Mouse (Mus musculus) G1E (cell line): Measurements from ENCODE around the gene Il19. TPM values are rescaled to one million over a fixed set of nuclear protein-coding genes. Genes with fewer than 3 reads are reported as not detected.

ENCODE experiments used
- ATAC-seq: 2 replicates; pipeline ENCODE4 v1.8.0; 2016; ENCODE audit warnings: mild to moderate bottlenecking; ENCODE audit not compliant: insufficient number of reproducible peaks, poor library complexity, low FRiP score, severe bottlenecking; ENCODE audit errors: extremely low read depth
- DNase-seq: peaks from one replicate; pipeline ENCODE4 v3.0.0; 2012; ENCODE audit warnings: low spot score
- H3K27me3 ChIP-seq: 2 replicates; pipeline ENCODE4 v1.6.1; 2012; ENCODE audit warnings: mild to moderate bottlenecking, low read length, inconsistent platforms; ENCODE audit not compliant: insufficient read depth
- H3K36me3 ChIP-seq: replicated peaks from 2 replicates; pipeline ENCODE3; 2012; ENCODE audit warnings: mild to moderate bottlenecking, inconsistent platforms
- H3K4me1 ChIP-seq: 2 replicates; pipeline ENCODE4 v1.6.1; 2012; ENCODE audit warnings: low read depth, low read length, inconsistent platforms, mixed read lengths; ENCODE audit not compliant: insufficient read depth
- H3K4me3 ChIP-seq: 2 replicates; pipeline ENCODE4 v1.5.1; 2012; ENCODE audit warnings: low read depth, mild to moderate bottlenecking, inconsistent platforms, low read length, moderate library complexity, mixed read lengths
- H3K9me3 ChIP-seq: replicated peaks from 2 replicates; pipeline ENCODE4 v1.6.1; 2012; ENCODE audit warnings: inconsistent platforms
- CTCF ChIP-seq: IDR thresholded peaks from 2 replicates; pipeline ENCODE4 v1.5.1; 2012; ENCODE audit warnings: low read depth, low read length, inconsistent platforms, mixed read lengths
- GATA1 ChIP-seq: IDR thresholded peaks from 2 replicates; pipeline ENCODE4 v1.6.1; 2012; ENCODE audit warnings: borderline replicate concordance, low read length, inconsistent platforms, mixed read lengths
- GATA2 ChIP-seq: IDR thresholded peaks from 2 replicates; pipeline ENCODE4 v1.6.1; 2012; ENCODE audit warnings: low read depth, low read length, inconsistent platforms, borderline replicate concordance
- POLR2AphosphoS5 ChIP-seq: IDR thresholded peaks from 2 replicates; pipeline ENCODE4 v1.6.1; 2012; ENCODE audit warnings: low read depth, low read length, inconsistent platforms; ENCODE audit not compliant: insufficient replicate concordance
- TAL1 ChIP-seq: conservative IDR thresholded peaks from 2 replicates; pipeline ENCODE4 v1.6.1; 2012; ENCODE audit warnings: low read depth, low read length, inconsistent platforms, mixed read lengths
- polyA plus RNA-seq: library from polyadenylated mRNA; stranded (reverse); fragments of >175 nt; gene quantifications from 2 replicates; pipeline ENCODE4 v1.2.3, GENCODE M21; 2012
- total RNA-seq, 2 experiments: library from RNA; stranded (forward) in 1 of 2; stranded (reverse) in 1 of 2; fragments of 200-1000 nt in 1 of 2; fragments of >200 nt in 1 of 2; fragmentation: Nextera tagmentation in 1 of 2; gene quantifications; 2 replicates each; pipeline ENCODE4 v1.2.3; 2014 to 2017

Il19 gene
- total and polyA plus RNA-seq, 3 experiments: not detected

DNA sequence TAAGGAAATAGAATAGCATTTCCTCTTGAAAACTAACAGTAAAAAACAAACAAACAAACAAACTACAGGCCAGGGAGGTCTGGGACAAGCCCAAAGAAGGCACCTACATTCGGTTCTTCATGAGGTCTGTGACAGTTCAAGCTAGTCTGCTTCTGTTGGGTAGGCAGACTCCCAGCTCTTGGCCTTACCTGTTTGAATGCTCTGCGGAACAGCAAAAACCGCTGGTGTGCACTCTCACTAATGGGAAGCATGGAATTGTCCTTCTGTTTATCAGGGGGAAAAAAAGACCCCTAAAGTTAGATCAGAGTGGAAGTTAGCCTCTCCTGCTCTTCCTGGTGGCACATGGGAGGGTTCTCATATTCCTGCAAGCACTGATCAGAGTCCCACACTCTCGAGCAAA, 56.8 kb downstream of the Il19 start:
- Histone ChIP-seq H3K4me1 (no peaks in the 10 kb centered on the region), H3K4me3 (no peak overlapping the region), H3K27me3 (peaks cover 15% of the 10 kb centered on the region), H3K9me3 (no peaks in the 10 kb centered on the region), H3K36me3 (no peaks in the 10 kb centered on the region)
- DNase-seq: no peak
- ATAC-seq: no peak
- TF ChIP-seq GATA2 (no peak), GATA1 (no peak), CTCF (no peak), TAL1 (no peak), POLR2AphosphoS5 (no peak)

Other genes starting within 250 kb of the Il19 start
- gene Gm29427, start 224.3 kb downstream of the Il19 start, total RNA-seq (2014; fragmentation: Nextera tagmentation): not detected in 2 replicates
- gene Gm29427, start 224.3 kb downstream of the Il19 start, total RNA-seq (2017): 0.33 and 0.41 TPM in 2 replicates
- not detected in 2 replicates for gene Gm29427, start 224.3 kb downstream of the Il19 start, polyA plus RNA-seq
- 28.9 and 30.8 TPM in 2 replicates for gene Yod1, start 222.8 kb downstream of the Il19 start, total RNA-seq (2014; fragmentation: Nextera tagmentation)
- gene Yod1, start 222.8 kb downstream of the Il19 start, total RNA-seq (2017): 18.3 and 21.3 TPM in 2 replicates
- 1.7 and 2.7 TPM in 2 replicates for gene Yod1, start 222.8 kb downstream of the Il19 start, polyA plus RNA-seq
- gene Pfkfb2, start 210.9 kb downstream of the Il19 start, total RNA-seq (2014; fragmentation: Nextera tagmentation): 42.4 and 47.1 TPM in 2 replicates
- 48.5 and 53.0 TPM in 2 replicates for gene Pfkfb2, start 210.9 kb downstream of the Il19 start, total RNA-seq (2017)
- 7.0 and 12.5 TPM in 2 replicates for gene Pfkfb2, start 210.9 kb downstream of the Il19 start, polyA plus RNA-seq
- 3.5 and 8.6 TPM in 2 replicates for gene AA986860, start 208.1 kb downstream of the Il19 start, total RNA-seq (2014; fragmentation: Nextera tagmentation)
- gene AA986860, start 208.1 kb downstream of the Il19 start, total RNA-seq (2017): 1.1 and 1.2 TPM in 2 replicates
- gene AA986860, start 208.1 kb downstream of the Il19 start, polyA plus RNA-seq: 1.1 and 1.2 TPM in 2 replicates
- gene Fcamr, start 139.2 kb downstream of the Il19 start, total RNA-seq (2014; fragmentation: Nextera tagmentation): not detected in 2 replicates
- gene Fcamr, start 139.2 kb downstream of the Il19 start, total RNA-seq (2017): not detected in 2 replicates
- not detected in 2 replicates for gene Fcamr, start 139.2 kb downstream of the Il19 start, polyA plus RNA-seq
- not detected in 2 replicates for gene Pigr, start 113.4 kb downstream of the Il19 start, total RNA-seq (2014; fragmentation: Nextera tagmentation)
- under 0.01 and 0.06 TPM in 2 replicates for gene Pigr, start 113.4 kb downstream of the Il19 start, total RNA-seq (2017)
- gene Pigr, start 113.4 kb downstream of the Il19 start, polyA plus RNA-seq: not detected in 2 replicates
- not detected in 2 replicates for gene Fcmr, start 74.4 kb downstream of the Il19 start, total RNA-seq (2014; fragmentation: Nextera tagmentation)
- gene Fcmr, start 74.4 kb downstream of the Il19 start, total RNA-seq (2017): 0.35 TPM in 1 of 2 replicates, not detected in the other
- gene Fcmr, start 74.4 kb downstream of the Il19 start, polyA plus RNA-seq: not detected in 2 replicates
- not detected in 2 replicates for gene Il24, start 52.7 kb downstream of the Il19 start, total RNA-seq (2014; fragmentation: Nextera tagmentation)
- not detected in 2 replicates for gene Il24, start 52.7 kb downstream of the Il19 start, total RNA-seq (2017)
- gene Il24, start 52.7 kb downstream of the Il19 start, polyA plus RNA-seq: not detected in 2 replicates
- gene Il20, start 28.7 kb downstream of the Il19 start, total RNA-seq (2014; fragmentation: Nextera tagmentation): not detected in 2 replicates
- 0.12 TPM in 1 of 2 replicates, not detected in the other for gene Il20, start 28.7 kb downstream of the Il19 start, total RNA-seq (2017)
- gene Il20, start 28.7 kb downstream of the Il19 start, polyA plus RNA-seq: not detected in 2 replicates
- not detected in 2 replicates for gene Il10, start 79.7 kb upstream of the Il19 start, total RNA-seq (2014; fragmentation: Nextera tagmentation)
- 0.12 TPM in 1 of 2 replicates, not detected in the other for gene Il10, start 79.7 kb upstream of the Il19 start, total RNA-seq (2017)
- gene Il10, start 79.7 kb upstream of the Il19 start, polyA plus RNA-seq: not detected in 2 replicates
- gene Mapkapk2, start 157.7 kb upstream of the Il19 start, total RNA-seq (2014; fragmentation: Nextera tagmentation): 93.4 and 112 TPM in 2 replicates
- 53.1 and 63.8 TPM in 2 replicates for gene Mapkapk2, start 157.7 kb upstream of the Il19 start, total RNA-seq (2017)
- 64.3 and 79.4 TPM in 2 replicates for gene Mapkapk2, start 157.7 kb upstream of the Il19 start, polyA plus RNA-seq
- gene Dyrk3, start 198.2 kb upstream of the Il19 start, total RNA-seq (2014; fragmentation: Nextera tagmentation): 52.4 and 59.4 TPM in 2 replicates
- 16.9 and 18.1 TPM in 2 replicates for gene Dyrk3, start 198.2 kb upstream of the Il19 start, total RNA-seq (2017)
- 21.1 and 21.9 TPM in 2 replicates for gene Dyrk3, start 198.2 kb upstream of the Il19 start, polyA plus RNA-seq
- gene Eif2d, start 213.1 kb upstream of the Il19 start, total RNA-seq (2014; fragmentation: Nextera tagmentation): 297 and 347 TPM in 2 replicates
- 79.5 and 89.2 TPM in 2 replicates for gene Eif2d, start 213.1 kb upstream of the Il19 start, total RNA-seq (2017)
- 58.0 and 70.5 TPM in 2 replicates for gene Eif2d, start 213.1 kb upstream of the Il19 start, polyA plus RNA-seq